Mouse (Mus musculus): Measurements from ENCODE around the gene Gzmg.
"Not testable (repeated sequence)": the region's sequence is repeated elsewhere in the genome, so short reads cannot be mapped to it uniquely, and the experiment has no call there.

Gene Gzmg

DNA sequence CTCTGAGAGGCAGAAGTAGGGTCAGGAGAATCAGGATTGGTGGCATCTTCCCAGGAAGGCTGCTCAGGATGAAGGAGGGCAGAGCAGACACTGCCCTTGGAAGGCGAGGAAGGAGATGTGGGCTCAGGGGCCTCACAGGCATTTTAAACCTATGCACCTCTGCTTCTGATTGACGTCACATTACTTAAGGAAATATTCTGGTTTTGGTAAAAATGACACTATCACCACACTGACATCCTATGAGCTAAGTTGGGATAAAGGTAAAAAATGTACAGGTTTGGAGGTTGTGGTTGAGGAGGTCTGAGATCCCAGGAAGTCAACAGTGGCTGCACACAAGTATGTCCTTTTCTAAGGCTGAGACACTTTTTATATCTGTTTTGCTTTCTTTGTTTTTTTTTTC is at the start of gene Gzmg:
Gzmg (minus strand) TSS at position 101 of the 400 bp plus-strand sequence.
- DNase-seq (ENCODE audit: low spot score in 2 of 2): not testable (repeated sequence)

DNA sequence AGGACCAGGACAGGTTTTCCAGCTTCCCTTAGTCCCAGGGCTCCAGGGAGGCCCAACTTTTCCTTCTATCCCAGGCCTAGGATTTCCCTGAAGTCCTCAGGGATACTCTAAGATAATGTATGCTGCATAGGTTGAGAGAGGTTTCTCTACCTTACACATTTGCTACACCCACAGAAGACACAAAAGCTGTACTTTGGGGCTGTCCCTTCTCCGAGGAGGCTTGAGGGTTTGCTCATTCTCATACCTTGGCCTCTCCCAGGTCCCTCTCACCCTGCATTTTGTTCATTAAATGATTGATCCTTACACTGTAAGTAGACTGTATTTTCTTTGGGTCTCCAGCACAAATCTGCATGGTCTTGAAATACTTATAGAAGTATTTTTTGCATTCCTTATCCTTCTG is 46.2 kb upstream of the Gzmg start:
- no peak for DNase-seq (ENCODE audit: low spot score in 2 of 2)

DNA sequence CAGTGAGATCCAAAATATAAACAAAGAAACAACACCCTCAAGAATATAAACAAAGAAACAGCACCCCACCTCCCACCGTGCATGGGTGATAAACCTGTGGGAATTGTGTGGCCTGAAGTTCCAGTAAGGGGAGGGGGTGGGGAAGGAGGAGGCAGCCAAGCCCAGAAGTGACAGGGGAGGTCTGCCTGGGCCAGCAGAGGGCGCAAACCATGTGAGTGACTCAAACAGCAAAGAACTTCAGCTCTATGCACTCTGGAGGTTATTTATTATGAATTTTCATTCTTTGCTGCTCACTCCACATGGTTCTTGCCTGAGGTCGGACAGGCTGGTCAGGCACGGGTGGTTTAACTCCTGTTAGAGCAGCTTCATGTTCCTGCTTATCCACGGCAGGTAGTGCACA is 45.6 kb upstream of the Gzmg start:
- not testable (repeated sequence) for DNase-seq (ENCODE audit: low spot score in 2 of 2)

DNA sequence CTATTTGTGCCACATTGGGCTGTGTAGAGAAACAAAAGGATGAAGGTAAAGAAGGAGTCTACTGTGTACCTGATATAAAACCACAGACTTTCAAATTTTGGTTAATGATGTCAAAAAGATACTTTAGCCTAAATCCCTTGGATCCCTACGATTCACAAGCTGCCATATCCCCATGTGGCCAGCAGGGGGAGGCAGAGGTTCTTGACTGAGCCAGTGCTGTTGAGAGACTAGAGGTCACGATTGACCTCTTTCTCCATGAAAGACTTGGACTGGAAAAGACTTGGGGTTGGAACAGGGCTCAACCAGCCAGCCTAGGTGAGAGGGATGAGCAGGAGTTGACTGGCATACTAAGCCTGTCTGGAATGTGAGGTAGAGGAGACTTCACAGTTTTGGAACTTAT is 44.6 kb upstream of the Gzmg start:
- peak in 1 of 2 experiments; percentile 57 for DNase-seq (ENCODE audit: low spot score in 2 of 2)

DNA sequence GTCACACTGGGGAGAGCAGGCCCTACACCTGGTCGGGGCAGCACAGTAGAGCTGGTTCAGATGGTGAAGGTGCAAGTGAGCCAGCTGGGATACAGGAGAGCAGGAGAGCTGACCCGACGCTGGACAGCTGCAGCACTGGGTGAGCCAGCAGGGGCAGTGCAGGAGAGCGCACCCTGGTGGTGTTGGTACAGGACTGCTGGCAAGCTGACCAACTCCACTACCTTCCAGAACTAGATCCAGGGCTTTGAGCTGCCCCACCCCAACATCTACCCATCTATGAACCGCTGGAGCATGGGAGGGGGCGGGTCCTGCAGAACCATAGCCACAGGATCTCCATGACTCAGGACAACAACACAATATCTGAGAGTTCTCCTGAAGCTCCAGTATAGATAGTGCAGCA is 27.6 kb upstream of the Gzmg start:
- DNase-seq (ENCODE audit: low spot score in 2 of 2): no peak

DNA sequence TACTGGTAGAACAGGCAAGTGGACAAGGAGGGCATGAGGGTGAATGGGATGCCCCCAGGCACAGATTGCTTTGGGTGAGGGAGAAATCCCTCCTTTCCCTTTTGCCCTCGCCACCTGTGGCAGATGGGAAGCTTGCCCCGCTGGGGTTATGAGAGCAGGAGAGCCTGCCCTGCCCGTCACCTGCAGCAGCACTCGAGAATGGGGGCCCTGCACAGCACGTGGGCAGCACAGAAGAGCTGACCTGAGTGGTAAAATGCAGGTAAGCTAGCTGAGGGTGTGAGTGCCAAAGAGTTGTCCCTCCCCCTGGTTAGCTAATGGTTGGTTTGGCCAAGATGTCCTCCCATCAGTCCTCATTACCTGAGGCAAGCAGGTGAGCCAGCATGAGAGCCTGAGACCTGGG is 27.1 kb upstream of the Gzmg start:
- no peak for DNase-seq (ENCODE audit: low spot score in 2 of 2)

DNA sequence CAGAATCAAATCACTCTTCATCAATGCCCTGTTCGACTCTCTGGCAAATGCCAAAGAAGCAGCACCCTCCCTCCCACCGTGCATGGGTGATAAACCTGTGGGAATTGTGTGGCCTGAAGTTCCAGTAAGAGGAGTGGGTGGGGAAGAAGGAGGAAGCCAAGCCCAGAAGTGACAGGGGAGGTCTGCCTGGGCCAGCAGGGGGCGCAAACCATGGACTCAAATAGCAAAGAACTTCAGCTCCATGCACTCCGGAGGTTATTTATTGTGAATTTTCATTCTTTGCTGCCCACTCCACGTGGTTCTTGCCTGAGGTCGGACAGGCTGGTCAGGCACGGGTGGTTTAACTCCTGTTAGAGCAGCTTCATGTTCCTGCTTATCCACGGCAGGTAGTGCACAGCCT is 18.3 kb upstream of the Gzmg start:
- DNase-seq (ENCODE audit: low spot score in 2 of 2): not testable (repeated sequence)

DNA sequence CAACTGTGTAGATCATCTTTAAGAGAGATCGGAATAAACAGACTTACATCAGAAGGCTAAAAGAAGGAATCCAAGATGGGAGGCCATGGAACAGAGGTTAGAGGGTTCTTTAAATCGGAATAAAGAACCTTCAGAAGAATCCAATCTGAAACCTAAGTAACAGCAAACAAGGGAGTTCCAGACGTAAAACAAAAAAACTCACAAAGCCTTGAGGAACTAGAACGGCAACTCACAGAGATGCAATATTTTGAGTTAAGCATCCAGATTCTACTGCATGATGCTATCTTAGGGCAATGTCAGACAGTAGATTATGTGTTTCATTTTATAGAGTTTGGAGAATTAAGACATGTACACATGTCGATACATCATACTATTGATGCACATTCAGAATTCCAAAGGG is 15.1 kb upstream of the Gzmg start, which contains the start of gene Gzmn:
Gzmn (minus strand) TSS at position 101 of the 400 bp plus-strand sequence.
- no peak for DNase-seq (ENCODE audit: low spot score in 2 of 2)

DNA sequence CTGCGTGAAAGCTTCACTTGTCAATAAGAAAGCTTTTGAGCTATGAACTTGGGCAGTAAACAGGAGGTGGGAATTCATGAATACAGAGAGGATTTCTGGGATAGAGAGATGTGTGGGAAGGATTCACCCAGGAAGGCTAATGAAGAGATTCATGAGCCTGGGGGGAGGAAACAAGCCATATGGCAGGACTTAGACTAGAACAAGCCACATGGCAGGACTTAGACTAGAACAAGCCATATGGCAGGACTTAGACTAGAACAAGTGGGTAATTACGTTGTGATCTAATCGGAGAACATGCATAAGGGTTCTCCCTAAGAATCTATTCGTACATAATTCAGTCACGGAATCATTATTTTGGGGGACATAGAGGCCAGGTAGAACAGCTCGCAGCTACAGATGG is 14.0 kb upstream of the Gzmg start:
- no peak for DNase-seq (ENCODE audit: low spot score in 2 of 2)

DNA sequence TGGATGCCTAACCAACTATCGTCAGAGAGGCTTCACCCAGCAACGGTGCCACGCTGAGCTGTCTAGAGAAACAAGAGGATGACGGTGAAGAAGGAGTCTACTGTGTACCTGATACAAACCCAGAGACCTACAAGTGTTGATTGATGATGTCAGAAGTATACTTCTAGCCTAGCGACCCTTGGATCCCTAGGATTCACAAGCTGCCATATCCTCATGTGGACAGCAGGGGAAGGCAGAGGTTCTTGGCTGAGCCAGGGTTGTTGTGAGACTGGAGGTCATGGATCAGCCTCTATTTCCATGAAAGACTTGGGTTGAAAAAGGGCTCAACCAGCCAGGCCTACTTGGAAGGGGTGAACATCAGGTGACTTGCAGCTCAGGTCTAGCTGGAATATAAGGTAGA is 13.4 kb upstream of the Gzmg start:
- no peak for DNase-seq (ENCODE audit: low spot score in 2 of 2)

DNA sequence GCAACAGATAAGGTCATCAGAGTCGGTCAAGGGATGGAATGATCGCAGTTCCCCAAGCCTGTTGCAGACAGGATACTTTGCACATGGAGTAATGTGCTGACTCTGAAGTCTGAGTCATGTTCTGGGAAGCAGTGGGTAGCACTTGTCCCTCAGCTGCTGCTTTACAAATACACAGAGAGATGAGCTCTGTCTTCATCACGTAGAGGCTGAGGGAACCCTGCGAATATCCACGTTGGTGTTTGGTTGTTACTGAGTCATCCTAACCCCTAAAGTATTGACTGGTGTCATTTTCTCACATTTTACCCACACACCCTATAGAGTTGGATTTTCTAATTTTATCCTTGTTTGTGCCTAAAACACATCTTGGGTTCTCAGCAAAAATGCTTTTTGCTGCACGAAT is 8.6 kb upstream of the Gzmg start:
- peak in 1 of 2 experiments; percentile 7 for DNase-seq (ENCODE audit: low spot score in 2 of 2)

DNA sequence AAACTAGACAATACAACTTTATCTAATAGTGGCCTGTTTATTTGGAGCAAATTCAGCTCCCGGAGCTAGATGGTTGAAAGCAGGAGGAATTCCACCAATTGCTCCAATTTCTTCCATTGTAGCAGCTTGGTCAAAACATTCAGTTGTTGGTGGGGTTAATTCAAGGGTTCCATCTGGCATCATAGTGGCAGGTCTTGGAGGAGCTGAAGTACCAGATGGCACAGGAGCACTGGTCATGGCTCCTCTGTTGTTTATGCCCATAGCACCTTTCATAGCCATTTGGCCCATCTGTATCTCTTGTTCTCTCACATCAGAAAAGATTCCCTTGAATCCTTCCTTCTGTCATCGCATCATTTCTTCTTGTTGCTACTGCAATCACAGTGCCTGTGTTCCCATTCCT is 2.7 kb upstream of the Gzmg start:
- no peak for DNase-seq (ENCODE audit: low spot score in 2 of 2)

DNA sequence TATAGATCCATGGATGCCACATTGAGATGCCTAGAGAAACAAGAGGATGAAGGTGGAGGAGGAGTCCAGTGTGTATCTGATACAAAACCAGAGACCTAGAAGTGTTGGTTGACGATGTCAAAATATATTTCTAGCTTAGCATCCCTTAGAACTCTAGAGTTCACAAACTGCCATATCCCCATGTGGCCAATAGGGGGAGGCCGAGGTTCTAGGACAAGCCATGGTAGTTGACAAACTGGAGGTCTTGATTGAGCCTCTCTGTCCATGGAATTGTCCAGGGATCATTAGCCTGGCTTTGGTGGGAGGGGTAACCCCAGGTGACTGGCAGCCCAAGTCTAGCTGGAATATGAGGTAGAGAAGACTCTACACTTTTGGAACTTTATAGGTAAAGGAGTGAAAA is 4.0 kb downstream of the Gzmg start:
- no peak for DNase-seq (ENCODE audit: low spot score in 2 of 2)

DNA sequence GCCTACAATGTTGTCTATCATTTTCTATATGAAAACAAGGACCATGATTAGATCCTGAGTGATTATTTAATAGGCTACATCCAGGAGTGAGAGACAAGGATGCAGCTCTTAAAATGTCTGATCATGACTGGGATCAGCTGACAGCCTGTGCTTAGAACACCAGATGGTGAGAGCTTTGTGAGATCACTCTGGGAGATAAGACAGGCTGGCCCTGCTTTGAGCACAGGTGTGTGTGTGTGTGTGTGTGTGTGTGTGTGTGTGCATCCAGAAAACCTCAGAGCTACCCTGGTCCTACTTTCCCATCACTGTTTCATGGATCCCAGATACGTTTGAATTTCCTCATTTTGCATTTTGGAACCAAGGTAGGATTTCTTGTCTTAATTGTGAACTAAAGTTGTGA is 25.7 kb downstream of the Gzmg start:
- DNase-seq (ENCODE audit: low spot score in 2 of 2): not testable (repeated sequence)

DNA sequence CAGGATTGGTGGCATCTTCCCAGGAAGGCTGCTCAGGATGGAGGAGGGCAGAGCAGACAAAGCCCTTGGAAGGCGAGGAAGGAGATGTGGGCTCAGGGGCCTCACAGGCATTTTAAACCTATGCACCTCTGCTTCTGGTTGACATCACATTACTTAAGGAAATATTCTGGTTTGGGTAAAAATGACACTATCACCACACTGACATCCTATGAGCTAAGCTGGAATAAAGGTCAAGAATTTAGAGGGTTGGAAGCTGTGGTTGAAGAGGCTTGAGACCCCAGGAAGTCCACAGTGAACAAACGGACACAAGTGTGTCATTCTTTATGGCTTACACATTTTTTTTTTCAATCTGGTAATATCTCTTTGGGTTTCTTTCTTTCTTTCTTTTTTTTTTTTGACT is 26.9 kb downstream of the Gzmg start, which contains the start of gene Gzmd:
Gzmd (minus strand) TSS at position 101 of the 400 bp plus-strand sequence.
- DNase-seq (ENCODE audit: low spot score in 2 of 2): not testable (repeated sequence)

DNA sequence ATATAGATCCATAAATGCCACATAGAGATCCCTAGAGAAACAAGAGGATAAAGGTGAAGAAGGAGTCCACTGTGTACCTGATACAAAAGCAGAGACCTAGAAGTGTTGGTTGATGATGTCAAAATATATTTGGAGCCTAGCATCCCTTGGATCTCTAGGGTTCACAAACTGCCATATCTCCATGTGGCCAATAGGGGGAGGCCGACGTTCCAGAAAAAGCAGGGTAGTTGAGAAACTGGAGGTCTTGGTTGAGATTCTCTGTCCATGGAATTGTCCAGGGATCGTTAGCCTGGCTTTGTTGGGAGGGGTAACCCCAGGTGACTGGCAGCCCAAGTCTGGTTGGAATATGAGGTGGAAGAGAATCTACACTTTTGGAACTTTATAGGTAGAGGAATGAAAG is 31.0 kb downstream of the Gzmg start:
- DNase-seq (ENCODE audit: low spot score in 2 of 2): no peak

DNA sequence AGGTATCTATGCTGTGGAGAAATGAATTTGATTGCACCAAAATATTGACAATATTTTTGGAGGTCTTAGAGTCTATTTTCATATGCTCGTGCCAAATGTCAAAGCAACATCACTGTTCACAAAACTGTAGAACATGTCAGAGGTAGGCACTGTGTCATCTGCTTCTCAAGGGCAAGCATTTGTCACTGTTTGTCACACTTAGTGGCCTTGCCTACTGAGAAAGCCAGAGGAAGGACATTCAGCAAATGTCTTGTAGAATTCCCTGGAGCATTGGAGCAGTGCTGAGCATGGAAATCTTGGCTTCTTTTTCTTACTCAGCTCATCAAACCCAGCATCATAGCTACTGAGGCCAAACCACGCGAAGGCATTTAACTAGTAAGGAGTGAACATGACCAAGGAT is 35.9 kb downstream of the Gzmg start:
- no peak for DNase-seq (ENCODE audit: low spot score in 2 of 2)

DNA sequence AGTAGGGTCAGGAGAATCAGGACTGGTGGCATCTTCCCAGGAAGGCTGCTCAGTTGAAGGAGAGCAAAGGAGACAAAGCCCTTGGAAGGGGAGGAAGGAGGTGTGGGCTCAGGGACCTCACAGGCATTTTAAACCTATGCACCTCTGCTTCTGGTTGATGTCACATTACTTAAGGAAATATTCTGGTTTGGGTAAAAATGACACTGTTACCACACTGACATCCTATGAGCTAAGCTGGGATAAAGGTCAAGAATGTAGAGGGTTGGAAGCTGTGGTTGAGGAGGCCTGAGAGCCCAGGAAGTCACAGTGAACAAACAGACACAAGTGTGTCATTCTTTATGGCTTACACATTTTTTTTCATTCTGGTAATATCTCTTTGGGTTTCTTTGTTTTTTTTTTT is 38.9 kb downstream of the Gzmg start, which contains the start of gene Gzme:
Gzme (minus strand) TSS at position 101 of the 400 bp plus-strand sequence.
- DNase-seq (ENCODE audit: low spot score in 2 of 2): no peak

DNA sequence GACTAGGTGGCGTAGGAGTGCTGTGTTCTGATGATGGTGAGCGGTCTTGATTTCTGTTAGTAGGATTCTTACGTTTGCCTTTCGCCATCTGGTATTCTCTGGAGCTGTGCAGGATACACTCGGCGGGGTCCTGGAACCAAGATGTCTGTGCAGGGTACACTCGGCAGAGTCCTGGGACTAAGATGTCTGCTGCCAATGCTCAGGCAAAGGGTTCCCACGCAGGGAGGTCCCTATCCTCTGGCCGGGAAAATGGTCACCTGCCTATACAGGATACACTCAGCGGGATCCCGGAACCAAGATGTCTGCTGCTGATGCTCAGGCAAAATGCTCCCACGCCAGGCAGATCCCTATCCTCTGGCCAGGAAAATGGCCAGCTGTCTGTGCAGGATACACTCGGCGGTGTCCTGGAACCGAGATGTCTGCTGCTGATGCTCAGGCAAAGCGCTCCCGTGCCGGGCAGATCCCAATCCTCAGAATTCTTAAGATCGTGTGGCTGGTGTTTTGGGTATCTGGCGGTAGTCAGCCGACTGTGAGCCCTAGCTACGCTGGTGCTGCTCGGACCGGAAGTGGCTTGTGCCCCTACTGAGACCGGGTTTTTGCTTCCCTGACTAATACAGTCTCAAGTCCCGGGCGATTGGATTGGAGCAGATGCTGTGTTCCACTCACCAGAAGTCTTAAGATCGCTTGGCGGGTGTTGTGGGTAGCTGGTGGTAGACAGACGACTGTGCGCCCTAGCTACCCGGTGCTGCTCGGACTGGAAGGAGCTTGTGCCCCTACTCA is 43.7 kb downstream of the Gzmg start:
- not testable (repeated sequence) for DNase-seq (ENCODE audit: low spot score in 2 of 2)

All from frontal cortex, postnatal 14 days (tissue).